Mouse (Mus musculus): Measurements from ENCODE around the gene Acot8.

The Acot8 gene

GRCm38 (mm10) chr2:164804533-164805331 is at the start of gene Acot8, which contains the start of gene Zswim3:
Gene Acot8 (minus strand): TSS chr2:164804882.
Gene Zswim3 (plus strand): TSS chr2:164805098.
- peak; percentile 95 to 98 for DNase-seq

GRCm38 (mm10) chr2:164850061-164850460 is 45.4 kb upstream of the Acot8 start:
- DNase-seq, result no peak

- DNase-seq, result no peak
Observed at GRCm38 (mm10) chr2:164845782-164846181, 41.1 kb upstream of the Acot8 start.

GRCm38 (mm10) chr2:164835164-164835563 is 30.5 kb upstream of the Acot8 start:
- no peak for DNase-seq

GRCm38 (mm10) chr2:164834531-164834930 is 29.8 kb upstream of the Acot8 start:
- DNase-seq, result no peak

GRCm38 (mm10) chr2:164833314-164833959 is 28.8 kb upstream of the Acot8 start, which contains the start of gene Neurl2:
Gene Neurl2 (minus strand): TSS chr2:164833456.
- peak; percentile 77 to 84 for DNase-seq

- DNase-seq, result peak; percentile 73 to 80
Observed at GRCm38 (mm10) chr2:164832748-164833301, 28.1 kb upstream of the Acot8 start, which contains the start of gene Ctsa. Gene Ctsa (plus strand): TSS chr2:164832873.

GRCm38 (mm10) chr2:164832032-164832747 is 27.5 kb upstream of the Acot8 start:
- no peak for DNase-seq

- DNase-seq, result no peak
Observed at GRCm38 (mm10) chr2:164831029-164831428, 26.3 kb upstream of the Acot8 start.

- no peak for DNase-seq
Observed at GRCm38 (mm10) chr2:164829090-164829489, 24.4 kb upstream of the Acot8 start.

- DNase-seq, result no peak
Observed at GRCm38 (mm10) chr2:164828437-164828836, 23.8 kb upstream of the Acot8 start, which contains the start of gene Spata25. Gene Spata25 (minus strand): TSS chr2:164828537.

GRCm38 (mm10) chr2:164827146-164827850 is 22.6 kb upstream of the Acot8 start:
- no peak for DNase-seq

GRCm38 (mm10) chr2:164825521-164825920 is 20.8 kb upstream of the Acot8 start:
- DNase-seq, result no peak

- no peak for DNase-seq
Observed at GRCm38 (mm10) chr2:164823969-164824368, 19.3 kb upstream of the Acot8 start.

- no peak for DNase-seq
Observed at GRCm38 (mm10) chr2:164823181-164823585, 18.5 kb upstream of the Acot8 start.

- DNase-seq, result peak; percentile 97 to 100
Observed at GRCm38 (mm10) chr2:164822636-164823165, 18.0 kb upstream of the Acot8 start, which contains the start of gene Zswim1. Gene Zswim1 (plus strand): TSS chr2:164822686.

- no peak for DNase-seq
Observed at GRCm38 (mm10) chr2:164821060-164821459, 16.4 kb upstream of the Acot8 start.

- no peak for DNase-seq
Observed at GRCm38 (mm10) chr2:164817703-164818102, 13.0 kb upstream of the Acot8 start.

- no peak for DNase-seq
Observed at GRCm38 (mm10) chr2:164817206-164817605, 12.5 kb upstream of the Acot8 start.

- no peak for DNase-seq
Observed at GRCm38 (mm10) chr2:164815821-164816220, 11.1 kb upstream of the Acot8 start.

GRCm38 (mm10) chr2:164815348-164815747 is 10.7 kb upstream of the Acot8 start:
- no peak for DNase-seq

GRCm38 (mm10) chr2:164813557-164813956 is 8.9 kb upstream of the Acot8 start:
- DNase-seq, result no peak
